Mouse (Mus musculus) kidney, embryonic 14.5 days (tissue): ENCODE results near the gene Ccnjl. TPM values are rescaled to one million over a fixed set of nuclear protein-coding genes. Genes with fewer than 3 reads are reported as not detected.

ENCODE experiments used
- ATAC-seq: fragments of 200-750 bp; cut with Nextera tagmentation; 2 replicates; pipeline ENCODE4 v1.8.0; 2017; ENCODE audit warnings: moderate number of reproducible peaks, mild to moderate bottlenecking, moderate TSS enrichment, moderate library complexity; ENCODE audit not compliant: low FRiP score, low TSS enrichment
- H3K27ac ChIP-seq: fragments of 300-500 bp; sonication (generic); 2 replicates; pipeline ENCODE4 v1.5.1; 2014; ENCODE audit warnings: low read depth, mild to moderate bottlenecking, low read length, moderate library complexity, mixed read lengths
- H3K27me3 ChIP-seq: fragments of 300-500 bp; sonication (generic); 2 replicates; pipeline ENCODE4 v1.6.1; 2014; ENCODE audit warnings: mild to moderate bottlenecking, low read length; ENCODE audit not compliant: control insufficient read depth, insufficient read depth
- H3K36me3 ChIP-seq: fragments of 300-500 bp; sonication (generic); 2 replicates; pipeline ENCODE4 v1.6.1; 2014; ENCODE audit warnings: low read length, mixed read lengths; ENCODE audit not compliant: control insufficient read depth, insufficient read depth
- H3K4me1 ChIP-seq: fragments of 300-500 bp; sonication (generic); 2 replicates; pipeline ENCODE4 v1.6.1; 2014; ENCODE audit warnings: low read length, mixed read lengths; ENCODE audit not compliant: control insufficient read depth, insufficient read depth
- H3K4me2 ChIP-seq: fragments of 300-500 bp; sonication (generic); replicated peaks from 2 replicates; pipeline ENCODE4 v1.6.1; 2014; ENCODE audit warnings: low read depth, mild to moderate bottlenecking, low read length
- H3K4me3 ChIP-seq: fragments of 300-500 bp; sonication (generic); 2 replicates; pipeline ENCODE4 v1.5.1; 2014; ENCODE audit warnings: mild to moderate bottlenecking, low read length
- H3K9ac ChIP-seq: fragments of 300-500 bp; sonication (generic); 2 replicates; pipeline ENCODE4 v1.6.1; 2014; ENCODE audit warnings: low read depth, mild to moderate bottlenecking, low read length, moderate library complexity
- H3K9me3 ChIP-seq: fragments of 300-500 bp; sonication (generic); 2 replicates; pipeline ENCODE4 v1.6.1; 2016; ENCODE audit warnings: low read length; ENCODE audit not compliant: control insufficient read depth
- WGBS: fragments of 180-500 bp; shearing (Covaris S2); extraction: QIAGEN DNeasy Blood & Tissue Kit; methylation state at CpG from one replicate; pipeline ENCODE4 v1.1.7; 2014; 5-methylcytosine and 5-hydroxymethylcytosine counted together
- polyA plus RNA-seq: library from polyadenylated mRNA; unstranded; fragments of >200 nt; fragmentation: Nextera tagmentation; extraction: Ambion mirVana; gene quantifications from 2 replicates; pipeline ENCODE4 v1.2.1, GENCODE M21; 2014

Gene Ccnjl
- polyA plus RNA-seq, 1 experiment from 2014 or later = 31.1 TPM

DNA sequence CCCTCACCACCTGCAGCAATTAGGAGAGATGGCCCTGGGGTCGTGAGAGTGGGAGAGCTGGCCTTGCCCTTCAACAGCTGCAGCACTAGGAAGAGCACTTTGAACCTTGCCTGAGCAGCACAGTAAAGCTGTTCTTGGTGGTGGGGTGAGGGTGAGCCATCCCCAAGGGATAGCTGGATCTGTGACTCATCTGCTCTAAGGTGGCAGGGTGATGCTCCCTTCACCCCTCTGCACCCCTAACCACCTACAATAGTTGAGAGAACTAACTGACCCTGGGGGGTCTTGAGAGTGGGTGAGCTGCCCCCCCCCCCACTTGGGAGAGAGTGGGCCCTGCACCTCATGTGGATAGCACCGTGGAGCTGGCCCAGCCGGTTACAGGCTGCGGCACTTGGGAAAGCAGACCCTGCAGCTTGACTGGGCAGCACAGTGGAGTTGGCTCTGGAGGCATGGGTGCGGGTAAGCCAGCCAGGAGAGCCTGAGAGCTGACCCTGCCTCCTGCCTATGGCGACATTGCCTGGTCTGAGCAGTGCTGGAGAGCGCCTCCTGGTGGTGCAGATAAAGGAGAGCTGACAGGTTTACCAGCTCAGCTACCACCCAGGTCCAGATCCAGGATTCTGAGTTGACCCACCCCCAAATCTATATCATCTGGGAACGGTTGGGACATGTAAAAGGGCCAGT is 12.1 kb upstream of the Ccnjl start:
- no peaks in the 10 kb centered on the region for H3K36me3 ChIP-seq
- H3K9ac ChIP-seq = no peak overlapping the region
- no peak overlapping the region for H3K4me3 ChIP-seq
- no peaks in the 10 kb centered on the region for H3K4me1 ChIP-seq
- 43% methylated on average over 8 of the region's 8 CpGs for WGBS
- no peak overlapping the region for H3K4me2 ChIP-seq
- H3K27me3 ChIP-seq = no peaks in the 10 kb centered on the region
- no peaks in the 10 kb centered on the region for H3K9me3 ChIP-seq
- H3K27ac ChIP-seq = no peak overlapping the region
- ATAC-seq = peak; percentile 71; the same call in 1 of the 2 replicates

DNA sequence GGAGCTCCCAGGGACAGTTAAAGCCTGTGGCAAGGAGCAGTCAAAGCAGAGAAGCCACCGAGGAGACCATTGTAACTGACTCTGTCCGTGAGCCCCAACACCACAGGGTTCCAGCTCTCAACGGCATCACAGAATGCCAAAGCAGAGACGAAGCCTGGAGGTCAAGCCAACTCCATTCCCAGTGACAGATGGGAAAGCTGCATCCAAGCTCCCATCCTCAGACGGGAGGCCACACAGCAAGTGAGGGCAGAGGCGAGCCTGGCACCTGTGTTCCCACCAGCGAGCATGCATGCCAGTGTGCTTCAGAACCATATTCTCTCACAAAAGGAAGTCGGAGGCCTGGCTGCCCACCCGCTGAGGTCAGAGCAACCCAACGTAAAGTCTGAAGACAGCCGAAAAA is 10.9 kb upstream of the Ccnjl start:
- Histone ChIP-seq H3K4me1 (no peaks in the 10 kb centered on the region), H3K27me3 (no peaks in the 10 kb centered on the region), H3K4me3 (no peak overlapping the region), H3K27ac (no peak overlapping the region), H3K36me3 (no peaks in the 10 kb centered on the region), H3K9me3 (no peaks in the 10 kb centered on the region), H3K9ac (no peak overlapping the region), H3K4me2 (no peak overlapping the region)
- WGBS = 86% methylated on average over 11 of the region's 11 CpGs
- no peak for ATAC-seq

DNA sequence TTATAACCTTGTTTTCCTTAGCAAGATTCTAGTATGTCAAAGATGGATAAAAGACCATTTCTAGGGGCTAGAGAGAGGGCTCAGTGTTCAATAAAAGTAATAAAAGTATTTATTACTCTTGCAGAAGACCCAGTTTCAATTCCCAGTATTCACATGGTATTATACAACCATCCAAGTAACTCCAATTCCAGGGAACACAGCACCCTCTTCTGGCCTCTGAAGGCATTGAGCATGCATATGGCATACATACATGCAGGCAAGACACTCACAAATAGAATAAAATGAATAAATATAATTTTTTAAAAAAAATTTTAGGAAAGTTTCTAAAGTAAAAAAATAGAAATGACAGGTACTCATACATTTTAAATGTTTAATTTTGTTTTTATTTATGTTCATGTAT is 10.5 kb upstream of the Ccnjl start:
- Histone ChIP-seq H3K27me3 (no peaks in the 10 kb centered on the region), H3K9me3 (no peaks in the 10 kb centered on the region), H3K4me1 (no peaks in the 10 kb centered on the region), H3K4me2 (no peak overlapping the region), H3K36me3 (no peaks in the 10 kb centered on the region), H3K9ac (no peak overlapping the region), H3K27ac (no peak overlapping the region), H3K4me3 (no peak overlapping the region)
- no peak for ATAC-seq

DNA sequence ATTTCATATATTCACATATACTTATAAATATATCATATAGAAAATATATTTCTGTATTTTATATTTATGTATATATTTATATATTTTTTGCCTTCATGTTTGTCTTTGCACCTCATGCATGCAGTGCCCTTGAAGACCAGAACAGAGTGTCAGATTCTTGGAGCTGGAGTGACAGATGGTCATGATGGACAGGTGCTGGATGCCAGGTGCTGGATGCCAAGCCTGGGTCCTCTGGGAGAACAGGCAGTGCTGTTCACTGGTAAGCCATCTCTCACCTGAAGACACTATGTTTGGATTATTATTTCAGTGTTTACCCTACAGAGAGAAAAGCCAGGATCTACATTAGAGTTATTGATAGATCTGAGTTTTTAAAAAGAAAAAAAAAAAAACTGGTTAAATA is 9.8 kb upstream of the Ccnjl start:
- Histone ChIP-seq H3K27me3 (no peaks in the 10 kb centered on the region), H3K4me3 (no peak overlapping the region), H3K27ac (no peak overlapping the region), H3K4me1 (no peaks in the 10 kb centered on the region), H3K36me3 (no peaks in the 10 kb centered on the region), H3K9ac (no peak overlapping the region), H3K9me3 (no peaks in the 10 kb centered on the region), H3K4me2 (no peak overlapping the region)
- ATAC-seq = no peak

DNA sequence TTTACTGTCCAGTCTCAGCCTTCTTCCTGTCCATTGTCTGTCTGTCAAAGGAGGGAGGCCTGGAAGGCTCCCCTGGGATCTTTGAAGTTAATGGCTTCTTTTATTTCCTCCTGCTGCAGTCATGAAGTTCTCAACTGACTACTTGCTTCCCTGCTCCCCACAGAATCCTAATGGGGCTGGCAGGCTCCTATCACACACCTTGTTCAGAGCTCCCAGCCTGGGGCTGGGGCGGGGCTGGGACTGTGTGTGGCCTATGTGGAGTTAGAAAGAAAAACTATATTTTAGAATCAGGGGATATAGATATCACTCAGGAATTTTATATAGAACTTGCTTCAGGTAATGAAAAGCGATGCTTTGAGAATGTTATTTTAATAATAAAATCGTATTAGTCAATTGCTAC is 8.1 kb upstream of the Ccnjl start:
- Histone ChIP-seq H3K27me3 (no peaks in the 10 kb centered on the region), H3K4me2 (no peak overlapping the region), H3K27ac (no peak overlapping the region), H3K9ac (no peak overlapping the region), H3K36me3 (no peaks in the 10 kb centered on the region), H3K4me1 (no peaks in the 10 kb centered on the region), H3K9me3 (no peaks in the 10 kb centered on the region), H3K4me3 (no peak overlapping the region)
- no peak for ATAC-seq
- 73% methylated on average over 3 of the region's 3 CpGs for WGBS

DNA sequence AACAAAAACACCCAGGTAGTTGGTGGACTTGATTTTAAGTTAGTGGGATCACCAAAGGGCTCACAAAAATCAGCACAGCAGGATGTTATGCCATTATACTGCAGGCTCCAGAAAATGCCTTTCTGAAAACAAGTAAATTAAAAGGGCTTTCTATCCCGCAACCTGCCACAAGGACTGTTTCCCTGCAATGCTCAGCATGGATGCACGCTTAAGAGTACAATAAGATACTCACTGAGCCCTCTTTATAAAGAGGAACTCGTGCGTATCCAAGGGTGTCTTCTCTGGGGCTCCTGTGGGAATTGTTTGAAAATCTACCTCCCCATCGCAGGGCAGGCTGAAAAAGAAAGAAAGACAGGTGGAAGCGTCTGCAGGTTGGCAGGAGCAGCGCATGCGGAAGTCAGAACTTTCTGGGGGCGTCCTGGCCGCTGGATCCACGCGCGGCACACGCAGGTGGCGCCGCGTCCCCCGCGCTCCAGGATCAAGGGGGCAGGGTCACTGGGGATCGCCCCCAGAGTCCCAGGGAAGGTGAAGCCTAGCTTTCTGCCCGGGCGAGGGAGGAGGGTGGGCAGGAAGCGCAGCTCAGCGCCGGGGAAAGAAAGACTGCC is 404 bp upstream of the Ccnjl start:
- WGBS = 0% methylated on average over 25 of the region's 25 CpGs
- Histone ChIP-seq H3K27me3 (no peaks in the 10 kb centered on the region), H3K4me2 (peak overlapping the region; percentile 82), H3K27ac (peak overlapping the region; percentile 92), H3K9me3 (no peaks in the 10 kb centered on the region), H3K4me3 (peak overlapping the region; percentile 82), H3K4me1 (peaks cover 14% of the 10 kb centered on the region; the same call in 1 of the 2 replicates), H3K36me3 (peaks cover 10% of the 10 kb centered on the region), H3K9ac (peak overlapping the region; percentile 91)
- peak; percentile 34 for ATAC-seq

DNA sequence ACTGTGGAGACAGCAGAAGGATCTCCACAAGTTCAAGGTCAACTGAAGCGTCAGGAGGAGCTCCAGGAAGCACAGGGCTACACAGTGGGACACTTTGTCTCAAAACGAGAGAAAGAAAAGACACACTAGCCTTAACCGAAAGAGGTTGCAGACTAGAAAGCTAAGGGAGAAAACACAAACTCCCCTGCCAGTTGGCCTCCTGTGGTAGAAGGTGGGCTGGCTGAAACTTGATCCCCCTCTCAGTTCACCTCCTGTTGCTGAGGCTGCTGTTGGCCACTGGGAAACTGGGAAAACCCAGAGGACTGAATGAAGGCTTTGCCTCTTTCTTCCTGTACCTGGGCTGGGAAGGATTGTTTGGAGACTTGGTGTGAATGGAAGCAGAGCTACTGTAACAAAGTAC is 1.5 kb downstream of the Ccnjl start:
- peaks cover 14% of the 10 kb centered on the region; the same call in 1 of the 2 replicates for H3K4me1 ChIP-seq
- H3K4me3 ChIP-seq = peak overlapping the region; percentile 82
- H3K27me3 ChIP-seq = no peaks in the 10 kb centered on the region
- H3K4me2 ChIP-seq = peak overlapping the region; percentile 82
- no peak overlapping the region; the same call in 1 of the 2 replicates for H3K27ac ChIP-seq
- ATAC-seq = 0 out of 2 replicates have a peak, but pooled peaks have one; percentile 32
- peaks cover 24% of the 10 kb centered on the region for H3K36me3 ChIP-seq
- H3K9me3 ChIP-seq = no peaks in the 10 kb centered on the region
- H3K9ac ChIP-seq = no peak overlapping the region
- 15% methylated on average over 3 of the region's 3 CpGs for WGBS

DNA sequence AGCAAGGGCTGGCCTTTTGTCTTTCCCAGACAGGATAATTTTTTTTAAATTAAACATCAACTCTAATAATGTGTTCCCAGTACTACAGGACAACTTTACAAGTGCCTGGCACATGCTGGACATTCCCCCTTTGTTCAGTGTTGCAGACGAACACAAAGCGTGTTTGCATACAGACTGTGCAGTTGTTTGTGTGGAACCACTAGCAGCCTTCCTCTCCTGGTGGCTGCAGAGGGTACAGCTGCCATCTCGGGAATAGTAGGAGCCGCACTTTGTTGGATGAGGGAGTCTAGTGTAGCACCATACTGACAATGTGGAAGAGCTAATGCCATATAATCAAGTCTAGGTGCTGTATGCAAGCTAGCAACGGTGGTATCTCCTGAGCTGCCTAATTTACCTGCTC is 3.0 kb downstream of the Ccnjl start:
- Histone ChIP-seq H3K4me2 (no peak overlapping the region), H3K36me3 (peaks cover 34% of the 10 kb centered on the region), H3K27ac (no peak overlapping the region), H3K4me1 (peaks cover 17% of the 10 kb centered on the region; the same call in 1 of the 2 replicates), H3K9me3 (no peaks in the 10 kb centered on the region), H3K4me3 (no peak overlapping the region), H3K9ac (no peak overlapping the region), H3K27me3 (no peaks in the 10 kb centered on the region)
- no peak for ATAC-seq
- WGBS = 70% methylated on average over 5 of the region's 5 CpGs

DNA sequence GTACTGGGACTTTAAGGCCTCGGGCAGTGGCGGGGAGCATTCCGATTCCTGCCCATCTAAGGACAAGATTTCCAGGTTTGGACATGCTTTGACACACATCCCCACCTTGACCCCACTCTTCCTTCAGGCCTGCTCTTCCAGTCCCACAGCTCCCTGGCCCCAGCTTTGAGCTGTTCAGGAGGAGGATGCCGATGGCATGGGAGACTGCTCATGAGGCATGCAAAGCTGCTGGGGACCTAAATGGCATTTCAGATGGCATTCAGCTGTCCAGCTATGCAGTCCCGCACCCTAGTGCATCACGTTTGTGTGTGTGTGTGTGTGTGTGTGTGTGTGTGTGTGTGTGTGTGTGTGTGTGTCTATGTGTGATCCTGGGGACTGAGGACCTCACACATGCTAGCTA is 8.5 kb downstream of the Ccnjl start:
- H3K9me3 ChIP-seq = no peaks in the 10 kb centered on the region
- H3K4me1 ChIP-seq = peaks cover 21% of the 10 kb centered on the region
- H3K4me2 ChIP-seq = no peak overlapping the region
- ATAC-seq = peak; percentile 55
- H3K36me3 ChIP-seq = peaks cover 46% of the 10 kb centered on the region
- no peaks in the 10 kb centered on the region for H3K27me3 ChIP-seq
- 52% methylated on average over 6 of the region's 6 CpGs for WGBS
- H3K4me3 ChIP-seq = no peak overlapping the region
- H3K9ac ChIP-seq = no peak overlapping the region
- no peak overlapping the region for H3K27ac ChIP-seq
